Mouse (Mus musculus) MEL (cell line): ENCODE results near the gene Camta1. TPM values are rescaled to one million over a fixed set of nuclear protein-coding genes. Genes with fewer than 3 reads are reported as not detected.

Source experiments
- DNase-seq: peaks from one replicate; pipeline ENCODE4 v3.0.0; 2011; ENCODE audit warnings: low read depth, low spot score
- H3K27ac ChIP-seq: 2 replicates; pipeline ENCODE4 v1.5.1; 2012; ENCODE audit warnings: low read depth, mild to moderate bottlenecking, control low read depth, low read length, moderate library complexity; ENCODE audit not compliant: control insufficient read depth
- H3K27me3 ChIP-seq, 2 experiments: fragments of 150-350 bp in 1 of 2; sonication (generic) in 1 of 2; 2 replicates each; pipeline ENCODE4 v1.6.1; 2012; ENCODE audit warnings: low read length in 2 of 2, mild to moderate bottlenecking in 2 of 2, improper control_type of control experiment in 1 of 2, moderate library complexity in 1 of 2; ENCODE audit not compliant: insufficient read depth in 2 of 2, control insufficient read depth in 1 of 2
- H3K36me3 ChIP-seq, 2 experiments: 2 replicates each; pipeline ENCODE4 v1.6.1; 2012 to 2014; ENCODE audit warnings: low read length in 2 of 2, improper control_type of control experiment in 1 of 2, inconsistent platforms in 1 of 2, mild to moderate bottlenecking in 1 of 2; ENCODE audit not compliant: insufficient read depth in 2 of 2, control insufficient read depth in 1 of 2
- H3K4me1 ChIP-seq, 2 experiments: fragments of 150-350 bp in 1 of 2; sonication (generic) in 1 of 2; 2 replicates each; pipeline ENCODE4 v1.6.1; 2012; ENCODE audit warnings: low read length in 2 of 2, improper control_type of control experiment in 1 of 2, mild to moderate bottlenecking in 1 of 2; ENCODE audit not compliant: insufficient read depth in 2 of 2, control insufficient read depth in 1 of 2
- H3K4me3 ChIP-seq, 2 experiments: fragments of 150-350 bp in 1 of 2; sonication (generic) in 1 of 2; 2 replicates each; pipeline ENCODE4 v1.5.1; 2012; ENCODE audit warnings: low read depth in 2 of 2, low read length in 2 of 2, mild to moderate bottlenecking in 2 of 2, moderate library complexity in 2 of 2, control low read depth in 1 of 2, improper control_type of control experiment in 1 of 2; ENCODE audit not compliant: control insufficient read depth in 1 of 2, insufficient read depth in 1 of 2
- H3K79me2 ChIP-seq: 2 replicates; pipeline ENCODE4 v1.6.1; 2012; ENCODE audit warnings: mild to moderate bottlenecking, low read length, moderate library complexity; ENCODE audit not compliant: control insufficient read depth, poor library complexity, insufficient read depth
- H3K9ac ChIP-seq: 2 replicates; pipeline ENCODE4 v1.6.1; 2012; ENCODE audit warnings: low read depth, mild to moderate bottlenecking, control low read depth, low read length, moderate library complexity; ENCODE audit not compliant: control insufficient read depth, poor library complexity, severe bottlenecking
- H3K9me3 ChIP-seq: fragments of 150-350 bp; sonication (generic); replicated peaks from 2 replicates; pipeline ENCODE4 v1.6.1; 2012; ENCODE audit warnings: mild to moderate bottlenecking, low read length, improper control_type of control experiment, moderate library complexity; ENCODE audit not compliant: insufficient read depth
- BHLHE40 ChIP-seq: IDR thresholded peaks from 2 replicates; pipeline ENCODE4 v1.6.1; 2012; ENCODE audit warnings: low read depth, mild to moderate bottlenecking, inconsistent platforms, low read length, improper control_type of control experiment, borderline replicate concordance
- CHD1 ChIP-seq: IDR thresholded peaks from 2 replicates; pipeline ENCODE4 v1.6.1; 2012; ENCODE audit warnings: low read depth, mild to moderate bottlenecking, inconsistent platforms, low read length, improper control_type of control experiment
- CTCF ChIP-seq, 3 experiments: IDR thresholded peaks in 2 of 3; conservative IDR thresholded peaks in 1 of 3; 2 replicates each; pipeline ENCODE4 v1.5.1; 2011 to 2012; ENCODE audit warnings: low read length in 3 of 3, low read depth in 2 of 3, mild to moderate bottlenecking in 2 of 3, improper control_type of control experiment in 1 of 3, inconsistent platforms in 1 of 3, mixed read lengths in 1 of 3, moderate library complexity in 1 of 3; ENCODE audit not compliant: control insufficient read depth in 1 of 3, insufficient read depth in 1 of 3, poor library complexity in 1 of 3, severe bottlenecking in 1 of 3
- E2F4 ChIP-seq: IDR thresholded peaks from 2 replicates; pipeline ENCODE4 v1.6.1; 2011; ENCODE audit warnings: low read depth, low read length, improper control_type of control experiment, borderline replicate concordance
- EP300 ChIP-seq, 2 experiments: IDR thresholded peaks; 2 replicates each; pipeline ENCODE4 v1.6.1; 2011; ENCODE audit warnings: improper control_type of control experiment in 2 of 2, low read length in 2 of 2, low read depth in 1 of 2, mild to moderate bottlenecking in 1 of 2
- ETS1 ChIP-seq: IDR thresholded peaks from 2 replicates; pipeline ENCODE4 v1.6.1; 2012; ENCODE audit warnings: low read depth, mild to moderate bottlenecking, inconsistent platforms, low read length, improper control_type of control experiment, moderate library complexity
- GATA1 ChIP-seq: IDR thresholded peaks from 2 replicates; pipeline ENCODE4 v1.6.1; 2011; ENCODE audit warnings: low read depth, low read length, improper control_type of control experiment
- HCFC1 ChIP-seq: IDR thresholded peaks from 2 replicates; pipeline ENCODE4 v1.6.1; 2012; ENCODE audit warnings: low read depth, mild to moderate bottlenecking, inconsistent platforms, low read length, improper control_type of control experiment, moderate library complexity
- JUND ChIP-seq: IDR thresholded peaks from 2 replicates; pipeline ENCODE4 v1.6.1; 2011; ENCODE audit warnings: low read depth, mild to moderate bottlenecking, improper control_type of control experiment, low read length
- KAT2A ChIP-seq: conservative IDR thresholded peaks from 2 replicates; pipeline ENCODE4 v1.6.1; 2012; ENCODE audit warnings: low read depth, low read length, improper control_type of control experiment, inconsistent platforms
- MAFK ChIP-seq: IDR thresholded peaks from 2 replicates; pipeline ENCODE4 v1.6.1; 2011; ENCODE audit warnings: low read depth, mild to moderate bottlenecking, low read length, improper control_type of control experiment, borderline replicate concordance
- MAZ ChIP-seq: IDR thresholded peaks from 2 replicates; pipeline ENCODE4 v1.6.1; 2012; ENCODE audit warnings: low read depth, mild to moderate bottlenecking, inconsistent platforms, low read length, improper control_type of control experiment
- MEF2A ChIP-seq: IDR thresholded peaks from 2 replicates; pipeline ENCODE4 v1.6.1; 2014; ENCODE audit warnings: low read depth, mild to moderate bottlenecking, inconsistent platforms, low read length, improper control_type of control experiment; ENCODE audit not compliant: poor library complexity, insufficient replicate concordance, severe bottlenecking; ENCODE audit errors: extremely low read depth
- MXI1 ChIP-seq: IDR thresholded peaks from 2 replicates; pipeline ENCODE4 v1.6.1; 2011; ENCODE audit warnings: mild to moderate bottlenecking, low read depth, low read length, improper control_type of control experiment
- MYB ChIP-seq: IDR thresholded peaks from 2 replicates; pipeline ENCODE4 v1.6.1; 2011; ENCODE audit warnings: mild to moderate bottlenecking, low read depth, low read length, improper control_type of control experiment
- NELFE ChIP-seq: IDR thresholded peaks from 2 replicates; pipeline ENCODE4 v1.6.1; 2011; ENCODE audit warnings: low read depth, low read length, improper control_type of control experiment
- NRF1 ChIP-seq: IDR thresholded peaks from 2 replicates; pipeline ENCODE4 v1.6.1; 2014; ENCODE audit warnings: low read depth, mild to moderate bottlenecking, inconsistent platforms, low read length, improper control_type of control experiment, moderate library complexity; ENCODE audit not compliant: poor library complexity, insufficient read depth, severe bottlenecking
- POLR2AphosphoS2 ChIP-seq: IDR thresholded peaks from 2 replicates; pipeline ENCODE4 v1.6.1; 2011; ENCODE audit warnings: low read length, improper control_type of control experiment
- POLR2AphosphoS5 ChIP-seq: IDR thresholded peaks from 2 replicates; pipeline ENCODE4 v1.6.1; 2012; ENCODE audit warnings: low read depth, borderline replicate concordance, mild to moderate bottlenecking, inconsistent platforms, low read length, moderate library complexity, mixed read lengths
- RAD21 ChIP-seq: IDR thresholded peaks from 2 replicates; pipeline ENCODE4 v1.6.1; 2011; ENCODE audit warnings: mild to moderate bottlenecking, low read depth, low read length, improper control_type of control experiment
- RCOR1 ChIP-seq: IDR thresholded peaks from 2 replicates; pipeline ENCODE4 v1.6.1; 2012; ENCODE audit warnings: low read depth, mild to moderate bottlenecking, inconsistent platforms, low read length, improper control_type of control experiment
- SIN3A ChIP-seq: IDR thresholded peaks from 2 replicates; pipeline ENCODE4 v1.6.1; 2012; ENCODE audit warnings: low read length, improper control_type of control experiment, inconsistent platforms
- SMC3 ChIP-seq: IDR thresholded peaks from 2 replicates; pipeline ENCODE4 v1.6.1; 2011; ENCODE audit warnings: low read depth, low read length, improper control_type of control experiment
- TAL1 ChIP-seq: IDR thresholded peaks from 2 replicates; pipeline ENCODE4 v1.6.1; 2012; ENCODE audit warnings: mild to moderate bottlenecking, inconsistent platforms, low read length, moderate library complexity, mixed read lengths
- TBP ChIP-seq: IDR thresholded peaks from 2 replicates; pipeline ENCODE4 v1.8.0; 2011; ENCODE audit warnings: low read depth, low read length, improper control_type of control experiment
- TCF12 ChIP-seq: IDR thresholded peaks from 2 replicates; pipeline ENCODE4 v1.6.1; 2014; ENCODE audit warnings: low read depth, mild to moderate bottlenecking, inconsistent platforms, low read length, improper control_type of control experiment, moderate library complexity
- UBTF ChIP-seq: IDR thresholded peaks from 2 replicates; pipeline ENCODE4 v1.6.1; 2012; ENCODE audit warnings: low read depth, mild to moderate bottlenecking, inconsistent platforms, low read length, improper control_type of control experiment, moderate library complexity, borderline replicate concordance; ENCODE audit not compliant: insufficient read depth
- USF1 ChIP-seq: IDR thresholded peaks from 2 replicates; pipeline ENCODE4 v1.6.1; 2014; ENCODE audit warnings: low read depth, mild to moderate bottlenecking, inconsistent platforms, low read length, improper control_type of control experiment, moderate library complexity
- ZNF384 ChIP-seq: IDR thresholded peaks from 2 replicates; pipeline ENCODE4 v1.6.1; 2012; ENCODE audit warnings: low read depth, mild to moderate bottlenecking, inconsistent platforms, low read length, improper control_type of control experiment
- polyA plus RNA-seq, 2 experiments: library from polyadenylated mRNA; stranded (reverse) in 1 of 2; unstranded in 1 of 2; fragments of >175 nt in 1 of 2; fragments of >200 nt in 1 of 2; gene quantifications; 2 replicates each; pipeline versions ENCODE4 v1.2.1 to v1.2.4; 2012; ENCODE audit warnings: low replicate concordance in 2 of 2, low read depth in 1 of 2; ENCODE audit not compliant: insufficient read length in 2 of 2, insufficient read depth in 1 of 2, missing spikeins in 1 of 2
- total RNA-seq: library from RNA; depleted of rRNA; stranded (reverse); fragments of 300-350 nt; gene quantifications from 2 replicates; pipeline ENCODE4 v1.2.3, GENCODE M21; 2012

The Camta1 gene
- total and polyA plus RNA-seq, 3 experiments, result 28.2 to 87.5 TPM; not detected in 1

- no peaks in the 10 kb centered on the region for H3K9me3 ChIP-seq
- H3K79me2 ChIP-seq, result no peaks in the 10 kb centered on the region
- peak overlapping the region; percentile 26; the same call in 1 of the 2 replicates for H3K9ac ChIP-seq
- H3K4me1 ChIP-seq, result peaks cover 26 to 52% of the 10 kb centered on the region in 2 experiments
- H3K27me3 ChIP-seq, result no peaks in the 10 kb centered on the region
- TF ChIP-seq ETS1 (peak; percentile 41; the same call in 1 of the 2 replicates), TBP (0 out of 2 replicates have a peak, but pooled peaks have one; percentile 14), EP300 (IDR thresholded peaks at IDR 0.05; ENCODE audit: low read depth in 1 of 2, low read length in 2 of 2) (peak in 1 of 2 experiments; percentile 16; a peak in 1 of 4 replicates), TCF12 (no peak)
- peak overlapping the region; percentile 84 for H3K27ac ChIP-seq
- peaks cover 0 to 47% of the 10 kb centered on the region in 2 experiments; a peak in 2 of 4 replicates for H3K36me3 ChIP-seq
- peak; percentile 51 for DNase-seq
- H3K4me3 ChIP-seq, result peak overlapping the region in 1 of 2 experiments; percentile 5; a peak in 2 of 4 replicates
Measured at GRCm38 (mm10) chr4:151728391-151729065, 133.1 kb downstream of the Camta1 start.

GRCm38 (mm10) chr4:151726396-151726795 lies 135.3 kb downstream of the Camta1 start:
- DNase-seq, result peak; percentile 78
- Histone ChIP-seq H3K27me3 (no peaks in the 10 kb centered on the region), H3K9ac (no peak overlapping the region; the same call in 1 of the 2 replicates), H3K4me3 (no peak overlapping the region), H3K9me3 (no peaks in the 10 kb centered on the region), H3K4me1 (peaks cover 26 to 52% of the 10 kb centered on the region in 2 experiments), H3K27ac (peak overlapping the region; percentile 84), H3K36me3 (peaks cover 0 to 47% of the 10 kb centered on the region in 2 experiments; a peak in 2 of 4 replicates), H3K79me2 (no peaks in the 10 kb centered on the region)
- TF ChIP-seq SIN3A (peak; percentile 26; the same call in 1 of the 2 replicates), USF1 (no peak), TAL1 (no peak; the same call in 1 of the 2 replicates), ETS1 (peak; percentile 79), MXI1 (no peak), E2F4 (no peak), TCF12 (peak; percentile 67), MAZ (no peak), TBP (no peak), SMC3 (no peak), BHLHE40 (no peak), MAFK (no peak), POLR2AphosphoS5 (no peak), UBTF (no peak), RCOR1 (peak; percentile 27; the same call in 1 of the 2 replicates), ZNF384 (no peak), POLR2AphosphoS2 (no peak), MEF2A (no peak), CHD1 (no peak), HCFC1 (no peak), JUND (no peak), RAD21 (no peak), MYB (no peak), NELFE (no peak), KAT2A (no peak), NRF1 (no peak), GATA1 (peak; percentile 62; the same call in 1 of the 2 replicates), CTCF (IDR thresholded peaks at IDR 0.05 in 2 of 3, conservative IDR thresholded peaks at IDR 0.05 in 1 of 3; ENCODE audit: control insufficient read depth in 1 of 3, insufficient read depth in 1 of 3, low read depth in 2 of 3, low read length in 3 of 3, poor library complexity in 1 of 3, severe bottlenecking in 1 of 3) (no peak)
